Mouse (Mus musculus): Measurements from ENCODE around the gene Tmem268. TPM values are rescaled to one million over a fixed set of nuclear protein-coding genes. Genes with fewer than 3 reads are reported as not detected.

Tmem268 gene
- polyA plus RNA-seq, 1 experiment from 2014 or later, result 4.4 TPM

GRCm38 (mm10) chr4:63544494-63545230 is 13.9 kb upstream of the Tmem268 start, which contains the start of gene Atp6v1g1:
Gene Atp6v1g1 (plus strand): TSS chr4:63544772.
- Histone ChIP-seq H3K27ac (peak within 1 kb of the TSS; percentile 68), H3K9me3 (replicated peaks) (no peaks in the 10 kb centered on the region), H3K27me3 (no peaks in the 10 kb centered on the region), H3K36me3 (ENCODE audit: poor library complexity, severe bottlenecking) (peaks cover 18% of the 10 kb centered on the region), H3K4me3 (peak within 1 kb of the TSS; percentile 87), H3K4me1 (peaks cover 32% of the 10 kb centered on the region), H3K4me2 (peak within 1 kb of the TSS; percentile 79), H3K9ac (peak within 1 kb of the TSS; percentile 94)
- ATAC-seq, result peak; percentile 97
- under 1% methylated on average over 51 of the region's 57 CpGs for WGBS

- Histone ChIP-seq H3K4me3 (peak overlapping the region; percentile 87), H3K36me3 (ENCODE audit: poor library complexity, severe bottlenecking) (peaks cover 20% of the 10 kb centered on the region), H3K9ac (peak overlapping the region; percentile 94), H3K27me3 (no peaks in the 10 kb centered on the region), H3K4me2 (peak overlapping the region; percentile 79), H3K4me1 (peaks cover 32% of the 10 kb centered on the region), H3K27ac (peak overlapping the region; percentile 68), H3K9me3 (replicated peaks) (no peaks in the 10 kb centered on the region)
- WGBS, result 19% methylated on average over 20 of the region's 26 CpGs
- no peak for ATAC-seq
These were observed 13.2 kb upstream of the Tmem268 start for GRCm38 (mm10) chr4:63545231-63545958.

GRCm38 (mm10) chr4:63546441-63547055 is 12.0 kb upstream of the Tmem268 start:
- peak overlapping the region; percentile 79 for H3K4me2 ChIP-seq
- no peaks in the 10 kb centered on the region for H3K9me3 ChIP-seq (replicated peaks)
- H3K4me3 ChIP-seq, result peak overlapping the region; percentile 87
- H3K9ac ChIP-seq, result 0 out of 2 replicates have a peak overlapping the region, but pooled peaks have one; percentile 32
- WGBS, result 95% methylated on average over 6 of the region's 6 CpGs
- H3K27me3 ChIP-seq, result no peaks in the 10 kb centered on the region
- peaks cover 31% of the 10 kb centered on the region for H3K36me3 ChIP-seq (ENCODE audit: poor library complexity, severe bottlenecking)
- H3K27ac ChIP-seq, result no peak overlapping the region
- no peak for ATAC-seq
- peaks cover 32% of the 10 kb centered on the region for H3K4me1 ChIP-seq

- WGBS, result 66% methylated on average over 1 of the region's 1 CpGs
- no peak overlapping the region for H3K4me3 ChIP-seq
- H3K36me3 ChIP-seq (ENCODE audit: poor library complexity, severe bottlenecking), result peaks cover 43% of the 10 kb centered on the region
- H3K9me3 ChIP-seq (replicated peaks), result no peaks in the 10 kb centered on the region
- peaks cover 32% of the 10 kb centered on the region for H3K4me1 ChIP-seq
- H3K9ac ChIP-seq, result no peak overlapping the region
- no peak for ATAC-seq
- H3K4me2 ChIP-seq, result no peak overlapping the region
- no peak overlapping the region for H3K27ac ChIP-seq
- H3K27me3 ChIP-seq, result no peaks in the 10 kb centered on the region
These were observed 10.8 kb upstream of the Tmem268 start for GRCm38 (mm10) chr4:63547799-63548198.

- H3K4me3 ChIP-seq, result no peak overlapping the region
- H3K27me3 ChIP-seq, result no peaks in the 10 kb centered on the region
- WGBS, result 83% methylated on average over 3 of the region's 3 CpGs
- no peak for ATAC-seq
- no peak overlapping the region for H3K27ac ChIP-seq
- no peak overlapping the region for H3K9ac ChIP-seq
- H3K4me1 ChIP-seq, result peaks cover 32% of the 10 kb centered on the region
- no peaks in the 10 kb centered on the region for H3K9me3 ChIP-seq (replicated peaks)
- H3K36me3 ChIP-seq (ENCODE audit: poor library complexity, severe bottlenecking), result peaks cover 48% of the 10 kb centered on the region
- no peak overlapping the region for H3K4me2 ChIP-seq
These were observed 10.1 kb upstream of the Tmem268 start for GRCm38 (mm10) chr4:63548491-63548890.

- peaks cover 20% of the 10 kb centered on the region for H3K4me1 ChIP-seq
- H3K4me3 ChIP-seq, result no peak overlapping the region
- no peak for ATAC-seq
- 94% methylated on average over 3 of the region's 3 CpGs for WGBS
- no peaks in the 10 kb centered on the region for H3K9me3 ChIP-seq (replicated peaks)
- H3K36me3 ChIP-seq (ENCODE audit: poor library complexity, severe bottlenecking), result peaks cover 68% of the 10 kb centered on the region
- no peak overlapping the region for H3K9ac ChIP-seq
- H3K4me2 ChIP-seq, result no peak overlapping the region
- H3K27ac ChIP-seq, result no peak overlapping the region
- no peaks in the 10 kb centered on the region for H3K27me3 ChIP-seq
These were observed 7.7 kb upstream of the Tmem268 start for GRCm38 (mm10) chr4:63550908-63551307.

- no peak overlapping the region for H3K27ac ChIP-seq
- H3K4me3 ChIP-seq, result no peak overlapping the region
- no peaks in the 10 kb centered on the region for H3K9me3 ChIP-seq (replicated peaks)
- ATAC-seq, result no peak
- no peak overlapping the region for H3K9ac ChIP-seq
- WGBS, result 77% methylated on average over 1 of the region's 1 CpGs
- no peak overlapping the region for H3K4me2 ChIP-seq
- peaks cover 67% of the 10 kb centered on the region for H3K36me3 ChIP-seq (ENCODE audit: poor library complexity, severe bottlenecking)
- peaks cover 12% of the 10 kb centered on the region for H3K4me1 ChIP-seq
- peaks cover 4% of the 10 kb centered on the region; the same call in 1 of the 2 replicates for H3K27me3 ChIP-seq
These were observed 5.7 kb upstream of the Tmem268 start for GRCm38 (mm10) chr4:63552865-63553264.

- WGBS, result 37% methylated on average over 4 of the region's 4 CpGs
- Histone ChIP-seq H3K4me3 (no peak overlapping the region), H3K36me3 (ENCODE audit: poor library complexity, severe bottlenecking) (peaks cover 57% of the 10 kb centered on the region), H3K4me1 (peaks cover 17% of the 10 kb centered on the region), H3K9me3 (replicated peaks) (no peaks in the 10 kb centered on the region), H3K4me2 (no peak overlapping the region), H3K27ac (no peak overlapping the region), H3K9ac (no peak overlapping the region), H3K27me3 (peaks cover 4% of the 10 kb centered on the region; the same call in 1 of the 2 replicates)
- ATAC-seq, result no peak
These were observed 4.6 kb upstream of the Tmem268 start for GRCm38 (mm10) chr4:63553789-63554576.

- Histone ChIP-seq H3K4me2 (no peak overlapping the region), H3K4me1 (peaks cover 23% of the 10 kb centered on the region), H3K36me3 (ENCODE audit: poor library complexity, severe bottlenecking) (peaks cover 51% of the 10 kb centered on the region), H3K4me3 (no peak overlapping the region), H3K27me3 (peaks cover 7% of the 10 kb centered on the region; the same call in 1 of the 2 replicates), H3K27ac (no peak overlapping the region), H3K9me3 (replicated peaks) (no peaks in the 10 kb centered on the region), H3K9ac (no peak overlapping the region)
- ATAC-seq, result no peak
- WGBS, result 53% methylated on average over 3 of the region's 3 CpGs
These were observed 4.0 kb upstream of the Tmem268 start for GRCm38 (mm10) chr4:63554616-63555015.

GRCm38 (mm10) chr4:63555111-63555510 is 3.5 kb upstream of the Tmem268 start:
- Histone ChIP-seq H3K4me3 (no peak overlapping the region), H3K9me3 (replicated peaks) (no peaks in the 10 kb centered on the region), H3K36me3 (ENCODE audit: poor library complexity, severe bottlenecking) (peaks cover 48% of the 10 kb centered on the region), H3K9ac (no peak overlapping the region), H3K27ac (no peak overlapping the region), H3K4me2 (no peak overlapping the region), H3K27me3 (peaks cover 7% of the 10 kb centered on the region; the same call in 1 of the 2 replicates), H3K4me1 (peaks cover 28% of the 10 kb centered on the region)
- no peak for ATAC-seq
- WGBS, result 95% methylated on average over 2 of the region's 2 CpGs

GRCm38 (mm10) chr4:63556665-63557064 is 1.9 kb upstream of the Tmem268 start:
- no peaks in the 10 kb centered on the region for H3K9me3 ChIP-seq (replicated peaks)
- H3K27ac ChIP-seq, result no peak overlapping the region
- WGBS, result 61% methylated on average over 5 of the region's 5 CpGs
- H3K27me3 ChIP-seq, result peaks cover 7% of the 10 kb centered on the region; the same call in 1 of the 2 replicates
- H3K36me3 ChIP-seq (ENCODE audit: poor library complexity, severe bottlenecking), result peaks cover 36% of the 10 kb centered on the region
- no peak overlapping the region for H3K4me2 ChIP-seq
- peaks cover 35% of the 10 kb centered on the region for H3K4me1 ChIP-seq
- H3K4me3 ChIP-seq, result no peak overlapping the region
- ATAC-seq, result no peak
- H3K9ac ChIP-seq, result no peak overlapping the region

All from forebrain, embryonic 13.5 days (tissue).